Mouse (Mus musculus) sigmoid colon, adult 10 weeks (tissue): ENCODE measurements around the gene Sult2a7. TPM values are rescaled to one million over a fixed set of nuclear protein-coding genes. Genes with fewer than 3 reads are reported as not detected.

Experiments
- polyA plus RNA-seq: library from polyadenylated mRNA; stranded (reverse); fragments of 350-450 nt; fragmentation: Illumina TruSeq; extraction: RNeasy Lipid Tissue Mini Kit (QIAGEN cat#74804); gene quantifications from one replicate; pipeline ENCODE4 v1.2.3, GENCODE M21; 2014; ENCODE audit warnings: low read depth, low replicate concordance

Sult2a7 gene
- not detected for polyA plus RNA-seq

GRCm38 (mm10) chr7:14494130-14494529, at the start of gene Sult2a7:
Gene Sult2a7 (minus strand): TSS chr7:14494230.

DNA sequence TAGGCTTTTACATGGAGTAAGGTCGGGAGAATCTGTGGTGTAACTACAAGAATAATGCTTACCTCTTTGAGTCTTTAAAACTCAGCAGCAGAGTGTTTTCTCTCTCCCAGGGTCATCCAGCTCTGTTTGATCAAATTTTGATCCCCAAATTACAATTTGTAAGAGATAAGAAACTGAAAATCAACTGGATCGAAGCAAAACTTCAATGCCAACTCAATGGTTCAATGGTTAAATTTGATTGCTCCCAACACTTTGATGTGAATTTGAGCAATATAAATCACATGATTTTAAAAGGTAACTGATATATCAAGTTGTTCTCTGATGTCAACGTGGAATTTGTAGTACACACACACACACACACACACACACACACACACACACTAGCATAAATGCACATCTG, 47.5 kb downstream of the Sult2a7 start, which contains the start of gene Sult2a8:
TSS of gene Sult2a8 (minus strand) at position 236 of the 400 bp plus-strand sequence.

Other genes with a start within 250 kb of the Sult2a7 start
- not detected for gene Sult2a6, start 239.4 kb downstream of the Sult2a7 start, polyA plus RNA-seq
- not detected for gene Obox8, start 160.7 kb downstream of the Sult2a7 start, polyA plus RNA-seq
- not detected for gene Sult2a8, start 47.5 kb downstream of the Sult2a7 start, polyA plus RNA-seq
- gene Vmn1r90, start 69.3 kb upstream of the Sult2a7 start, polyA plus RNA-seq = 0.16 TPM
- not detected for gene Obox7, start 165.3 kb upstream of the Sult2a7 start, polyA plus RNA-seq